Comparison of ENCODE assay signal across 23 mouse cellular contexts in genomic region chr6:8503953-8504352, GRCm38 (mm10).
"Had no signal": no experiment of that assay in that cellular context is flagged by ENCODE, and none has a peak within 500 bp of the region (broad histone marks: within the 10 kb centered on the region; RNA-seq: fewer than 3 reads in every experiment).

No protein-coding gene starts in this region.

- ATAC-seq: hindbrain, embryonic 16.5 days; intestine, embryonic 15.5 days; intestine, postnatal 0 days had no signal

- H3K27me3 ChIP-seq: heart, embryonic 12.5 days; hindbrain, embryonic 12.5 days; intestine, embryonic 15.5 days; limb, embryonic 13.5 days; limb, embryonic 15.5 days; liver, embryonic 13.5 days had no signal

- DNase-seq: gastrocnemius, postnatal 14 days; gastrocnemius, postnatal 36 days; heart, adult 18-20 months; heart, postnatal 10 days; heart, postnatal 4 days; kidney, adult 18-20 months; kidney, adult 8-10 months; kidney, postnatal 10 days; kidney, postnatal 36 days; layer of hippocampus, adult 9-11 months; layer of hippocampus, postnatal 36 days; left cerebral cortex, postnatal 4 days; liver, embryonic 13.5 days had no signal

- H3K4me2 ChIP-seq: heart, embryonic 12.5 days; hindbrain, embryonic 12.5 days; hindbrain, embryonic 14.5 days; intestine, embryonic 15.5 days; limb, embryonic 13.5 days; limb, embryonic 15.5 days; liver, embryonic 13.5 days had no signal

- H3K9me3 ChIP-seq: heart, embryonic 10.5 days; hindbrain, embryonic 10.5 days; hindbrain, embryonic 12.5 days; intestine, embryonic 15.5 days; limb, embryonic 13.5 days; limb, embryonic 15.5 days; liver, embryonic 13.5 days had no signal

- H3K9ac ChIP-seq: heart, embryonic 12.5 days; hindbrain, embryonic 12.5 days; hindbrain, embryonic 14.5 days; intestine, embryonic 15.5 days; limb, embryonic 13.5 days; limb, embryonic 15.5 days; liver, embryonic 13.5 days had no signal

- H3K36me3 ChIP-seq: heart, embryonic 10.5 days; heart, embryonic 12.5 days; hindbrain, embryonic 10.5 days; hindbrain, embryonic 12.5 days; intestine, embryonic 15.5 days; limb, embryonic 13.5 days; limb, embryonic 15.5 days; liver, embryonic 13.5 days had no signal

- H3K4me3 ChIP-seq: heart, embryonic 10.5 days; heart, embryonic 12.5 days; hindbrain, embryonic 10.5 days; hindbrain, embryonic 12.5 days; intestine, embryonic 15.5 days; limb, embryonic 13.5 days; limb, embryonic 15.5 days; liver, embryonic 13.5 days had no signal

- H3K4me1 ChIP-seq: heart, embryonic 10.5 days; heart, embryonic 12.5 days; hindbrain, embryonic 12.5 days; intestine, embryonic 15.5 days; limb, embryonic 13.5 days; limb, embryonic 15.5 days had no signal

- H3K27ac ChIP-seq: heart, embryonic 10.5 days; hindbrain, embryonic 10.5 days; hindbrain, embryonic 12.5 days; hindbrain, embryonic 14.5 days; intestine, embryonic 15.5 days; limb, embryonic 13.5 days; limb, embryonic 15.5 days; liver, embryonic 13.5 days had no signal
